In genomic region chr12:70204433-70204832, GRCm38 (mm10) we compare ENCODE assay signal across 34 mouse cellular contexts. TPM values are rescaled to one million over a fixed set of nuclear protein-coding genes. Genes with fewer than 3 reads are reported as not detected.
DNase-seq lines count a peak whose midpoint lies in the region; ATAC-seq lines count a peak whose summit lies in the region.
"Had no signal": no experiment of that assay in that cellular context is flagged by ENCODE, and none has a peak within 500 bp of the region (broad histone marks: within the 10 kb centered on the region; RNA-seq: fewer than 3 reads in every experiment).

No protein-coding gene starts in this region.

- H3K4me3 ChIP-seq in liver, embryonic 11.5 days (ENCODE audit: low read depth, low read length) = no peak overlapping the region
- H3K4me3 ChIP-seq: forebrain, embryonic 10.5 days; forebrain, embryonic 13.5 days; gastrocnemius, adult 2 months; heart, embryonic 13.5 days; hindbrain, embryonic 15.5 days; kidney, embryonic 15.5 days had no signal

- no peak overlapping the region for H3K4me2 ChIP-seq in liver, embryonic 11.5 days
- H3K4me2 ChIP-seq: forebrain, embryonic 13.5 days; heart, embryonic 13.5 days; hindbrain, embryonic 15.5 days; kidney, embryonic 15.5 days had no signal

- no peak for ATAC-seq in liver, embryonic 11.5 days (replicated peaks; ENCODE audit: low FRiP score)
- ATAC-seq: CD4-positive, CD25-positive, alpha-beta regulatory T cell, adult 4 months; forebrain, embryonic 13.5 days; forebrain, embryonic 16.5 days; intestine, postnatal 0 days; Patski had no signal

- 77% methylated on average over 8 of the region's 8 CpGs for WGBS in liver, embryonic 11.5 days

- H3K27ac ChIP-seq in liver, embryonic 11.5 days (ENCODE audit: low read depth, low read length) = no peak overlapping the region
- H3K27ac ChIP-seq: forebrain, embryonic 10.5 days; forebrain, embryonic 13.5 days; gastrocnemius, adult 2 months; heart, embryonic 13.5 days; hindbrain, embryonic 15.5 days; kidney, embryonic 15.5 days had no signal

- no peaks in the 10 kb centered on the region for H3K4me1 ChIP-seq in liver, embryonic 11.5 days (replicated peaks; ENCODE audit: control insufficient read depth, insufficient read depth, low read length)
- H3K4me1 ChIP-seq: forebrain, embryonic 13.5 days; heart, embryonic 13.5 days; hindbrain, embryonic 15.5 days had no signal

- peaks cover 2% of the 10 kb centered on the region; the same call in 1 of the 2 replicates for H3K36me3 ChIP-seq in liver, embryonic 11.5 days (ENCODE audit: control insufficient read depth, insufficient read depth, low read length)
- H3K36me3 ChIP-seq: forebrain, embryonic 10.5 days; hindbrain, embryonic 15.5 days had no signal

- no peaks in the 10 kb centered on the region for H3K27me3 ChIP-seq in liver, embryonic 11.5 days (replicated peaks; ENCODE audit: control insufficient read depth, insufficient read depth, low read length)
- H3K27me3 ChIP-seq: heart, embryonic 13.5 days; hindbrain, embryonic 15.5 days; kidney, embryonic 15.5 days had no signal

- H3K9me3 ChIP-seq in liver, embryonic 11.5 days (ENCODE audit: control insufficient read depth, low read length) = no peaks in the 10 kb centered on the region
- H3K9me3 ChIP-seq: forebrain, embryonic 10.5 days; forebrain, embryonic 13.5 days; heart, embryonic 13.5 days; hindbrain, embryonic 15.5 days; kidney, embryonic 15.5 days had no signal

- DNase-seq in adrenal gland, postnatal 14 days = peak; percentile 55
- no peak for DNase-seq in adrenal gland, adult 8-10 months
- DNase-seq in 3134 (ENCODE audit: extremely low read depth, insufficient read length, low spot score) (peak; percentile 20), 416B (ENCODE audit: low read depth) (peak; percentile 30), NIH3T3 (ENCODE audit: low read depth) (peak; percentile 46)
- no peak for DNase-seq in frontal cortex, postnatal 10 days (ENCODE audit: low spot score in 2 of 2)
- no peak for DNase-seq in embryo, embryonic 11 days
- DNase-seq in liver, embryonic 11.5 days (ENCODE audit: low spot score) = no peak
- DNase-seq: B cell, adult 2 months; cerebellum, adult 11 months; cerebellum, adult 2 months; cerebellum, postnatal 10 days; cerebellum, postnatal 36 days; gastrocnemius, adult 2 months; gastrocnemius, postnatal 14 days; heart, adult 18-20 months; heart, postnatal 14 days; heart, postnatal 4 days; kidney, adult 2 months had no signal

- H3K9ac ChIP-seq in liver, embryonic 11.5 days (ENCODE audit: low read depth, low read length) = no peak overlapping the region
- H3K9ac ChIP-seq: forebrain, embryonic 13.5 days; heart, embryonic 13.5 days; hindbrain, embryonic 15.5 days; kidney, embryonic 15.5 days had no signal

RNA-seq across cellular contexts. Expression of gene Pygl, which starts 26.9 kb away (rescaled TPM):
- 93.4 and 126 TPM in 2 replicates for total RNA-seq in adrenal gland, postnatal 14 days (2021)
- 10 to 100 TPM in 3 of 4 experiments, 1 to 10 TPM in 1; 9.5 to 74.3 (median 43.1) TPM for total RNA-seq in adrenal gland, adult 8-10 months (2022)
- 29.8 and 36.2 TPM in 2 replicates for polyA plus RNA-seq in liver, embryonic 11.5 days (2014; fragmentation: Nextera tagmentation; extraction: Ambion mirVana)

RNA-seq across cellular contexts. Expression of gene Abhd12b, which starts 50.5 kb away (rescaled TPM):
- not detected in 2 replicates for total RNA-seq in adrenal gland, postnatal 14 days (2021)
- not detected for total RNA-seq in adrenal gland, adult 8-10 months (2022)
- 0.12 TPM in 1 of 2 replicates, not detected in the other for polyA plus RNA-seq in liver, embryonic 11.5 days (2014; fragmentation: Nextera tagmentation; extraction: Ambion mirVana)
- total RNA-seq: adrenal gland, postnatal 36 days; ES-E14; gastrocnemius, adult 2 months; gastrocnemius, postnatal 14 days; gastrocnemius, postnatal 4 days; heart, adult 18-20 months; heart, postnatal 14 days; heart, postnatal 4 days had no signal
- polyA plus RNA-seq: cerebellum, adult 2 months; embryonic facial prominence, embryonic 11.5 days; forebrain, embryonic 10.5 days; forebrain, embryonic 13.5 days; forebrain, embryonic 16.5 days; heart, embryonic 13.5 days; heart, embryonic 16.5 days; hindbrain, embryonic 11.5 days; hindbrain, embryonic 15.5 days; intestine, postnatal 0 days; kidney, adult 2 months; kidney, embryonic 15.5 days; Patski had no signal

Comparison
In these comparisons a context has a peak if more than half of its experiments do, and no peak if none do; other contexts are left out.
1. DNase-seq: peak in adrenal gland, postnatal 14 days (single experiment), 3134 (single experiment), 416B (single experiment) and NIH3T3 (single experiment); none in adrenal gland, adult 8-10 months (single experiment), frontal cortex, postnatal 10 days (0 of 2), embryo, embryonic 11 days (single experiment) and liver, embryonic 11.5 days (single experiment).